Mouse (Mus musculus): Measurements from ENCODE around the gene Mfsd11. TPM values are rescaled to one million over a fixed set of nuclear protein-coding genes. Genes with fewer than 3 reads are reported as not detected.

Mfsd11 gene
- total RNA-seq (2015; ENCODE audit: low replicate concordance) (9.2 and 35.0 TPM in 2 replicates), total RNA-seq (2017; ENCODE audit: low replicate concordance) (3.4 and 3.5 TPM in 2 replicates)

DNA sequence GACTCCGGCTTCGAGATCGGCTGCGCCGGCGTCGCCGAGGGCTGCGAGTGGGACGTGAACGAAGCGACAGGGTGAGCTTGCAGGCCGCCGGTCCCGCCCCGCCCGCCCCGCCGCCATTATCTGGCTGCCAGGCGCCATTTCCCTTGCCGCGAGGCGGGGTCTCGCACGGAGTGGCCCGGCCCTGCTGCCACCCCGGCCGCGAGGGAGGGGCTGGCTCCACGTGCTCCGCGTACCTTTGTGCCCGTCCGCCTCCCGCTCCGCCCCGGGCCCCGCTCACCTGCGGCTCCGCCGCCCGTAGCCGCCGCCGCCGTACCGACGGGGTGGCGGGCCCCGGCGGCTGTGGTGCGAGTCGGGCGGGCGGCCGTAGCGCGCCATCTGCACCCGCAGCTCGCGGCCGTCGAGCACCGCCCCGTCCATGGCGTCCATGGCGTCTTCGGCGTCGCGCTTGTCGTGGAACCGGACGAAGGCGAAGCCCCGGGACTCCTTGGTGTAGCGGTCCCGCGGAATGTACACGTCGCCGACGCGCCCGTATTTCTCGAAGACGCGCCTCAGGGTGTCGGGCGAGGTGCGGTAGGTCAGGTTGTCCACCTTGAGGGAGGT lies at the start of gene Mfsd11:
TSS of gene Mfsd11 (plus strand) at position 150 of the 600 bp plus-strand sequence.
- ATAC-seq (replicated peaks; ENCODE audit: low FRiP score, poor library complexity, severe bottlenecking) = peak; percentile 12

GRCm38 (mm10) chr11:116802709-116803108 lies 49.5 kb upstream of the Mfsd11 start:
- no peak for ATAC-seq (replicated peaks; ENCODE audit: low FRiP score, poor library complexity, severe bottlenecking)

DNA sequence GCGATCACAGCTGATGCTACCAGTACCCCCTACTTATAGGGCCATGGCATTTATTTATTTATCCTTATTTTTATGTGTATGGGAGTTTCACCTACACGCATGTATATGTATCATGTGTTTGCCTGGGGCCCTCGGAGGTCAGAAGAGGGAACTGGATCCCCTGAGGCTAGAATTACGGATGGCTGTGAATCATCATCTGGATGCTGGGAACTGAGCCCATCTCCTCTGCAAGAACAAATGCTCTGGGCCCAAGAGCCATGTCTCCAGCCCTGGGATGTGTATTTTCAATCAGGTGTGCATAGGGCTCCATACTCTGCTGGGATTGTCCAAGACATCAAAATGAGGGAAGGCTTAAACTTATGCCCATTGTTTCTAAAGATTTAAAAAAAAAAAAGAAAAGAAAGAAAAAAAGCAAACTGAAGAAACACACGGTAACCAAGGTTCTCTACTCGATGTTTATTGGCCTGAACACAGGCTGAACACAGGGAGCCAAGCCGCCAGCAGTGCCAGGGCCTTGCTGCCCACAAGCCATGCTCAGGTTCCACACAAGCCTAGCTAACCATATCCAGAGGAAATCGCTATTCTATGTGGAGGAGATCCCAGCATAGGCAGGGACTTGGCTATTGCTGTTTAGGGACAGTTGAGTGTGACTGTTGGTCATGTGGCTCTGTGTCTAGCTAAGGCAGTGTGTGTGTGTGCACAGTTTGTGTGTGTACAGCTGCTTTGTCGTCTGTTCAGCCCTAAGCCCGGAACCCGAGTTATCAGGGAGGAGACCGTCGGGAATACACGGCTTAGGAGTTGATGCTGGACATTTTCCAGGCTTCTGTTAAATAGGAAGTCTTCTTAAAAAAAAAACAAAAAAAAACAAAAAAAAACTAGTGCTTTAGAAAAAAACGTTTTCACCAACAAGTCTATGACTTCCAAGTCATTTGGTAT lies 45.8 kb upstream of the Mfsd11 start:
- no peak for ATAC-seq (replicated peaks; ENCODE audit: low FRiP score, poor library complexity, severe bottlenecking)

- no peak for ATAC-seq (replicated peaks; ENCODE audit: low FRiP score, poor library complexity, severe bottlenecking)
Observed at GRCm38 (mm10) chr11:116807116-116807515, 45.1 kb upstream of the Mfsd11 start.

DNA sequence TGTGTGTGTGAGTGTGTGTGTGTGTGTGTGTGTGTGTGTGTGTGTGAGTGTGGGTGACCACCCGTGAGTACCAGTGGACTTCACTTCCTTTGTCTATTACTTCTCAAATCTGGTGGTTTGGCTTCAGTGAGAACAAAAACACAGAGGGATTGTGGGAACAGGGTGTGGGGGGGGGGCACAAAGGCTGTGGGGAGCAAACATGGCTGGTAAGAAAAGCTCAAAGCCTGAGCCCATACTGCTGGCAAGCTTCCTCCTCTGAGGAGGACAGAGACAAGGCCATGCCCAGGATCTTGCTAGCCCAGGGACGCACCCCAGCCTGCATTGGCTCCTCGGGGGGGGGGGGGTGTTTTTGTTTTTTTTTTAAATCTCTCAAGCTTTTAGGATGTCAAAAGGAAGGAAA lies 44.7 kb upstream of the Mfsd11 start:
- ATAC-seq (replicated peaks; ENCODE audit: low FRiP score, poor library complexity, severe bottlenecking) = no peak

DNA sequence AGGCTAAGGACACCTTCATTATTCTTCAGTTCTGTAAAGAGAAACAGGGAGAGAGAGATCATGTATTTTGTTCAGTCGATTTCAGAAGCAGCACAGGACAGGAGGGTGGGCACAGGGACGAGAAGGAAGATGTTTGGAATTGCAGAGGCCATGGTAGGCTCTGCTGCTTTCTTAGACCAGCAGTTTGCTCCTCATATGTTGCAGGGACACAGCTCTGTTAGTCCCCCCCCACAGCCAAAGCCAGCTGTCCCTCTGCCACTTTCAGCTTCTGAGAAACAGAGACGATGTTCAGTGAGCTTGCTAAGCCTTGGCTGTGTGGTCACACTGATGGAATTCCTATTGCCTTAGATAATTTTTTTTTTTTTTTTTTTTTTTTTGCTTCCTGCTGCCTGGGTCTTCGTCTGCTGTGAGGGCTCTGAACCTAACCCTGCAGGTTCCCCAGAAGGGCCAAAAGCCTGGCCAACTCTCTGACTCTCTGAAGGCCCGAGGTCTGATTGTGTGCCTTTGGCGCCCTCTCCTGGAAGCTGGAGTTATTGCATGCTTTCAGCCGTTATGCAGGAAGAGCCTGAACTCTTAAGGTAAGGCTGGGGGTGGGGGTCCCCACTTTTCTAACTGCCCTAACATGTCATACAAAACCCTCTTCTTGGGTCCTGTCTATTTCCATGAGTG lies 44.2 kb upstream of the Mfsd11 start:
- peak; percentile 66 for ATAC-seq (replicated peaks; ENCODE audit: low FRiP score, poor library complexity, severe bottlenecking)

DNA sequence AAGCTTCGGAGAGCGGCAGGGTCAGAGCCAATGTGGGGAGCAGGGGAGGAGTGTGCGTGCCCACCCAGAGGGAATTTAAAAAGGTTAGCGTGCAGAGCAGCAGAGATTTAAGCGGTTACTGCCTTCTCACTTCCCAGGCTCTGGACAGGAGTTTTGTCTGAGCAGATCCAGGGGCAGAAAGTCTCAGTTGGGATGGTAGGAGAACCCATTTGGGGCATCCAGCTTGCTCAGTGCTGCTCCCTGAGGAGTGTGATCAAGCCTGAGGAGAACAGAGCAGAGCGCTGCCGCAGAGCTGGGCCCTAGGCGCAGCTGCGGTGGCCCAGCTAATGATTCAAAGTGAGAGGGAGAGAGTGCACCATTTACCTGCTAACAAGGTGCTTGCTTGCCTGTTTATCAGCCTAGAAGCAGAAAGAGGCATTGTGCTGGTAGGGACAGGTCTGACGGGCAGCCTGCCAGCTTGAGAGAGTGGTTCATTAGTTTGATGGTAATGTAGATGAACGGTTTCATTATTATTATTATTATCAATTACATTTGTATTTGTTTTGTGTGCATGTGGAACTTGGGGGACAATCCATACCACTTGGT lies 43.3 kb upstream of the Mfsd11 start:
- ATAC-seq (replicated peaks; ENCODE audit: low FRiP score, poor library complexity, severe bottlenecking) = no peak

DNA sequence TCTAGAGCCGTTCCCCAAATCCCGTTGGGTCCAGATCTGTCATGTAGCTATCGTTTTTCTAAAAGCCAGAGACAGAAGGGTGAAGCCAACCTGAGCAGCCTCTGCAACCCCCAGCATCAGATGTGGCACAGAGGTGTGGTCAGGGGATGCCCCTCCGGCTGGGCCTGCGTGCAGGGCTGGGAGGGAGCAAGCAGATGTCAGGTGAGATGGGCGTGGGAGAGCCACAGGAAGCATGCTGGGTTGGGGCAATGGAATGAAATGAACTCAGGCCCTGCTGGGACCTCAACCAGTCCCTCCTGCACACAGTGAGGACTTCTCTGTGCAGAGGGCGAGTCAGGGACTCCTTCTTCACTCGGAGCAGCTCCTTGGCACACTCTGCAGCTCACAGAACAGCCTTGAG lies 42.7 kb upstream of the Mfsd11 start:
- no peak for ATAC-seq (replicated peaks; ENCODE audit: low FRiP score, poor library complexity, severe bottlenecking)

DNA sequence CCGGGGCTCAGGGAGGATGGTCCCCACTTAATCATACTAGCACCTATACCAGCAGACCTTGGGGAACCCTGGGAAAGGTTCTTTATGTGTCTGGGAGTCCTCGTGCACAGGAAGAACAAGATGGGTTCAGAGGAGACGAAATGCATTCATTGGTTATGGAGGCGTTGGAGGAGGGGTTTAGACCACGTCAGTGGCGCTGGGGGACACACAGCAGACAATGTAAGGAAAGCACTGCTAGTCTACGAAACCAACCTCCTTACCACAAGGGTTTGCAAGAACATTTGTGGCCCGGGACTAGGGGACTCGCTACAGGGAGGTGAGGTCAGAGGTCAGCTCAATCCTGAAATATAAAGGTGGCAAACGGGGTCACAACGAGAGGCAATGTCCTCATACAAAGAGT lies 41.7 kb upstream of the Mfsd11 start:
- no peak for ATAC-seq (replicated peaks; ENCODE audit: low FRiP score, poor library complexity, severe bottlenecking)

- ATAC-seq (replicated peaks; ENCODE audit: low FRiP score, poor library complexity, severe bottlenecking) = no peak
Observed at GRCm38 (mm10) chr11:116810983-116811901, 41.0 kb upstream of the Mfsd11 start.

DNA sequence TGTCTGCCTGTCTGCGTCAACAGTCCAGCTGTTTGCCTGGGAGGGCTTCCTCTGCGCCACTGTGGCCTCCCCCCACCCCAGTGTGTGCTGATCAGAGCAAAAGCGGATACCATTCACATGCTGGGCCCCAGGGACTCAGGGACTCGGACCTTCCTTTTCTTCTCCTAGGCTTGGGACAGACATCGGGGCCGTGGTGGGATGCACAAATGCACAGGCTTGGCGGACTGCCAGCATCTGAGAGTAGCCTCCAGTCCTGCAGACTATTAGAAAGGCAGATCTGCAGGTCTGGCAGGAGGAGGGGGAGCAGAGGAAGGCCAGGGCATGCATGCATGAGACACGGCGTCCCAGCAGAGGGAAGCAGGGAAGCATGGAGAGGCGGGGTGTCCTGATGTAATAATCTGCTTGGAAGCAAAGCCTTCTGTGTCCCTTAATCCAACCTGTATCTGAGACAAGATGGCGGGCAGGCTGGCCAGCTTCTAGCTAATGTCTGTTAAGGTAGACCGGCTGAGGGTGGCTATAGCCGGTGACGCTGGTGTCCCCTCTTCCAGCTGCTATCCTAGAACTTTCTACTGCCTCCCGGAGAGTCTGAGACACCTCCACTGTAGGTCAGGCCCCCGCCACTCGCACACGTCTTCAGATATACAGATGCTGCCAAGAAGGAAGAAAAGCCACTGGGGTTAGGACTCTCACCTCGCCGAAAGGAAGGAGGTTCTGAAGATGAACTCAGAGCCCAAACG lies 39.3 kb upstream of the Mfsd11 start:
- no peak for ATAC-seq (replicated peaks; ENCODE audit: low FRiP score, poor library complexity, severe bottlenecking)

DNA sequence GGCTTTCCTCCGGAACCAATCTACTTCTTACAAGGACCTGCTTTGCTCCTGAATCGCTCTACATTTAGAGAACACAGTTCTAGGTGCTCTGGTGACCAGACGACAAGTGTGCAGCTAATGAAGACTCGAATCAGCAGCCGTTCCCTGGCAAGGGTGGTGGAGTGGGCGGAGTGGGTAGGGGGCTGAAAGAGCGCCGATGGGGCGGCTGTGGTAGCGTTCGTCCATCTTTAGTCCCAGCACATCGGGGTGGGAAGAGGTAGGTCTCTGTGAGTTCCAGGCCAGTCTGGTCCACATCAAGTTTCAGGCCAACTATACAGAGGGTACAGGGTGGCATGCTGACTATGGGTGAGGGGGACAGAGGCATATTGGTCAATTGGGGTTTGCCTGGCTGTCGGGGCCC lies 38.6 kb upstream of the Mfsd11 start:
- ATAC-seq (replicated peaks; ENCODE audit: low FRiP score, poor library complexity, severe bottlenecking) = no peak

- ATAC-seq (replicated peaks; ENCODE audit: low FRiP score, poor library complexity, severe bottlenecking) = no peak
Observed at GRCm38 (mm10) chr11:116814076-116814883, 38.0 kb upstream of the Mfsd11 start.

GRCm38 (mm10) chr11:116814884-116815415 lies 37.3 kb upstream of the Mfsd11 start:
- no peak for ATAC-seq (replicated peaks; ENCODE audit: low FRiP score, poor library complexity, severe bottlenecking)

GRCm38 (mm10) chr11:116816769-116817168 lies 35.5 kb upstream of the Mfsd11 start:
- no peak for ATAC-seq (replicated peaks; ENCODE audit: low FRiP score, poor library complexity, severe bottlenecking)

- ATAC-seq (replicated peaks; ENCODE audit: low FRiP score, poor library complexity, severe bottlenecking) = no peak
Observed at GRCm38 (mm10) chr11:116817567-116817966, 34.7 kb upstream of the Mfsd11 start.

DNA sequence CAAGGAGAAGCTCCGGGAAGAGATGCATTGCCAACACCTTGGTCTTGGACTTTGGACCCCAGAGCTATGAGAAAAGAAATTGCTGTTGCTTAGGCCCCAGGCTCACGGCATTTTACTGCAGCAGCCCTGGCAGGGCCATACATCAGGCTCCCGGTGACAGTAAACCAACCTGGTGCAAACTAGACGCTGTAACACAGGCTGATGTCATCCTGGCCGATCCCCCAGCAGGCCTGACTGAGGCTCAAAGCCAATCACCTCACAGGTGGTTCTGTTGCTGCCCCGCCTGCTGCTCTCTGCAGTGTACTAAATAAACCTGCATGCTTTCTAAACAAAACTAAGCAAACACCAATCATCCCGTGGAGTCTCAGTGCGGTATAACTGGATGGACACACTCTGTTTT lies 33.5 kb upstream of the Mfsd11 start:
- ATAC-seq (replicated peaks; ENCODE audit: low FRiP score, poor library complexity, severe bottlenecking) = no peak

Data from erythroblast, adult 5-6 weeks (primary cell).